Mouse (Mus musculus) embryonic facial prominence, embryonic 14.5 days (tissue): Measurements from ENCODE around the gene Ppp1r14d. TPM values are rescaled to one million over a fixed set of nuclear protein-coding genes. Genes with fewer than 3 reads are reported as not detected.

Experiments used
- ATAC-seq: fragments of 200-750 bp; cut with Nextera tagmentation; 2 replicates; pipeline ENCODE4 v1.8.0; 2017; ENCODE audit warnings: low read depth, moderate number of reproducible peaks, moderate TSS enrichment
- DNase-seq: peaks from one replicate; pipeline ENCODE4 v3.0.0-alpha.2; 2015; ENCODE audit warnings: low spot score
- H3K27ac ChIP-seq: fragments of 300-500 bp; sonication (generic); replicated peaks from 2 replicates; pipeline ENCODE4 v1.5.1; 2014; ENCODE audit warnings: low read depth, mild to moderate bottlenecking, low read length, moderate library complexity
- H3K27me3 ChIP-seq: fragments of 300-500 bp; sonication (generic); replicated peaks from 2 replicates; pipeline ENCODE4 v1.6.1; 2014; ENCODE audit warnings: low read length; ENCODE audit not compliant: control insufficient read depth, insufficient read depth
- H3K36me3 ChIP-seq: fragments of 300-500 bp; sonication (generic); 2 replicates; pipeline ENCODE4 v1.6.1; 2014; ENCODE audit warnings: low read length, mixed read lengths; ENCODE audit not compliant: control insufficient read depth, insufficient read depth
- H3K4me1 ChIP-seq: fragments of 300-500 bp; sonication (generic); 2 replicates; pipeline ENCODE4 v1.6.1; 2014; ENCODE audit warnings: antibody characterized with exemption, low read length; ENCODE audit not compliant: control insufficient read depth, insufficient read depth
- H3K4me2 ChIP-seq: fragments of 300-500 bp; sonication (generic); 2 replicates; pipeline ENCODE4 v1.6.1; 2014; ENCODE audit warnings: low read depth, mild to moderate bottlenecking, low read length, moderate library complexity, mixed read lengths
- H3K4me3 ChIP-seq: fragments of 300-500 bp; sonication (generic); 2 replicates; pipeline ENCODE4 v1.5.1; 2014; ENCODE audit warnings: low read depth, mild to moderate bottlenecking, low read length
- H3K9ac ChIP-seq: fragments of 300-500 bp; sonication (generic); 2 replicates; pipeline ENCODE4 v1.6.1; 2014; ENCODE audit warnings: low read depth, mild to moderate bottlenecking, low read length, moderate library complexity, mixed read lengths
- H3K9me3 ChIP-seq: fragments of 300-500 bp; sonication (generic); 2 replicates; pipeline ENCODE4 v1.6.1; 2016; ENCODE audit warnings: low read length; ENCODE audit not compliant: control insufficient read depth
- WGBS: fragments of 180-500 bp; shearing (Covaris S2); extraction: QIAGEN DNeasy Blood & Tissue Kit; methylation state at CpG from one replicate; pipeline ENCODE4 v1.1.7; 2014; 5-methylcytosine and 5-hydroxymethylcytosine counted together
- polyA plus RNA-seq: library from polyadenylated mRNA; unstranded; fragments of >200 nt; fragmentation: Nextera tagmentation; extraction: Ambion mirVana; gene quantifications from 2 replicates; pipeline ENCODE4 v1.2.1, GENCODE M21; 2014

Gene Ppp1r14d
- 0.38 TPM in 1 of 2 replicates, not detected in the other for polyA plus RNA-seq

GRCm38 (mm10) chr2:119229775-119230704 lies at the start of gene Ppp1r14d:
Gene Ppp1r14d, minus strand, starts transcription at chr2:119229906.
- 67% methylated on average over 6 of the region's 6 CpGs for WGBS
- Histone ChIP-seq H3K36me3 (no peaks in the 10 kb centered on the region), H3K9me3 (no peaks in the 10 kb centered on the region), H3K4me2 (no peak within 1 kb of the TSS), H3K27ac (no peak within 1 kb of the TSS), H3K27me3 (0 out of 2 replicates have a peak, but pooled peaks cover 6% of the 10 kb centered on the region), H3K4me1 (no peaks in the 10 kb centered on the region), H3K4me3 (no peak within 1 kb of the TSS), H3K9ac (no peak within 1 kb of the TSS)
- no peak for ATAC-seq
- no peak for DNase-seq

GRCm38 (mm10) chr2:119277810-119278209 lies 48.1 kb upstream of the Ppp1r14d start:
- 87% methylated on average over 23 of the region's 23 CpGs for WGBS
- ATAC-seq (no peak), DNase-seq (no peak)

GRCm38 (mm10) chr2:119276926-119277325 lies 47.2 kb upstream of the Ppp1r14d start:
- whole genome bisulfite sequencing: 79% methylated on average over 7 of the region's 7 CpGs
- H3K27ac ChIP-seq: no peak overlapping the region
- no peak overlapping the region for H3K4me3 ChIP-seq
- H3K36me3 ChIP-seq: no peaks in the 10 kb centered on the region
- DNase-seq: no peak
- H3K4me1 ChIP-seq: no peaks in the 10 kb centered on the region
- no peaks in the 10 kb centered on the region for H3K9me3 ChIP-seq
- H3K9ac ChIP-seq: no peak overlapping the region
- H3K4me2 ChIP-seq: no peak overlapping the region
- no peak for ATAC-seq
- H3K27me3 ChIP-seq: no peaks in the 10 kb centered on the region

More at GRCm38 (mm10) chr2:119277810-119278209, 48.1 kb upstream of the Ppp1r14d start:
- Histone ChIP-seq H3K4me2 (no peak overlapping the region), H3K36me3 (no peaks in the 10 kb centered on the region), H3K9me3 (no peaks in the 10 kb centered on the region), H3K4me1 (no peaks in the 10 kb centered on the region), H3K9ac (no peak overlapping the region), H3K27me3 (no peaks in the 10 kb centered on the region), H3K4me3 (no peak overlapping the region), H3K27ac (no peak overlapping the region)

GRCm38 (mm10) chr2:119274126-119274525 lies 44.4 kb upstream of the Ppp1r14d start:
- ATAC-seq (no peak), DNase-seq (no peak)
- Histone ChIP-seq H3K27ac (no peak overlapping the region), H3K4me1 (no peaks in the 10 kb centered on the region), H3K27me3 (peaks cover 11% of the 10 kb centered on the region), H3K36me3 (no peaks in the 10 kb centered on the region), H3K4me3 (no peak overlapping the region), H3K9me3 (no peaks in the 10 kb centered on the region), H3K9ac (no peak overlapping the region), H3K4me2 (no peak overlapping the region)
- 71% methylated on average over 1 of the region's 1 CpGs for WGBS

GRCm38 (mm10) chr2:119270643-119271331 lies 41.1 kb upstream of the Ppp1r14d start, which contains the start of gene Rhov:
Gene Rhov, minus strand, starts transcription at chr2:119271272.
- Histone ChIP-seq H3K27ac (no peak within 1 kb of the TSS), H3K4me1 (no peaks in the 10 kb centered on the region), H3K36me3 (no peaks in the 10 kb centered on the region), H3K9me3 (no peaks in the 10 kb centered on the region), H3K9ac (peak within 1 kb of the TSS; percentile 72), H3K4me3 (peak within 1 kb of the TSS; percentile 63), H3K27me3 (peaks cover 11% of the 10 kb centered on the region), H3K4me2 (peak within 1 kb of the TSS; percentile 98)
- DNase-seq (peak; percentile 88), ATAC-seq (peak; percentile 87)
- 1% methylated on average over 37 of the region's 49 CpGs for WGBS

- no peak for ATAC-seq
These were observed 40.6 kb upstream of the Ppp1r14d start for GRCm38 (mm10) chr2:119270286-119270642.

GRCm38 (mm10) chr2:119263813-119264212 lies 34.1 kb upstream of the Ppp1r14d start:
- ATAC-seq (no peak), DNase-seq (no peak)
- H3K4me1 ChIP-seq: peaks cover 4% of the 10 kb centered on the region; the same call in 1 of the 2 replicates
- H3K4me3 ChIP-seq: no peak overlapping the region
- peak overlapping the region; percentile 49; the same call in 1 of the 2 replicates for H3K27ac ChIP-seq
- H3K36me3 ChIP-seq: no peaks in the 10 kb centered on the region
- H3K4me2 ChIP-seq: no peak overlapping the region
- no peaks in the 10 kb centered on the region for H3K27me3 ChIP-seq
- 78% methylated on average over 5 of the region's 5 CpGs for WGBS
- H3K9me3 ChIP-seq: no peaks in the 10 kb centered on the region
- no peak overlapping the region for H3K9ac ChIP-seq

More at GRCm38 (mm10) chr2:119270286-119270642, 40.6 kb upstream of the Ppp1r14d start:
- no peak for DNase-seq
- Histone ChIP-seq H3K4me2 (peak overlapping the region; percentile 98), H3K9me3 (no peaks in the 10 kb centered on the region), H3K36me3 (no peaks in the 10 kb centered on the region), H3K27ac (no peak overlapping the region), H3K27me3 (peaks cover 11% of the 10 kb centered on the region), H3K4me3 (peak overlapping the region; percentile 63), H3K9ac (peak overlapping the region; percentile 72; the same call in 1 of the 2 replicates), H3K4me1 (no peaks in the 10 kb centered on the region)
- 63% methylated on average over 9 of the region's 9 CpGs for WGBS

GRCm38 (mm10) chr2:119262978-119263377 lies 33.3 kb upstream of the Ppp1r14d start:
- H3K4me1 ChIP-seq: peaks cover 4% of the 10 kb centered on the region; the same call in 1 of the 2 replicates
- 13% methylated on average over 8 of the region's 8 CpGs for WGBS
- H3K4me2 ChIP-seq: peak overlapping the region; percentile 21
- H3K36me3 ChIP-seq: no peaks in the 10 kb centered on the region
- peak overlapping the region; percentile 49; the same call in 1 of the 2 replicates for H3K27ac ChIP-seq
- H3K9ac ChIP-seq: peak overlapping the region; percentile 40
- DNase-seq: peak; percentile 80
- peak; percentile 95 for ATAC-seq
- no peak overlapping the region for H3K4me3 ChIP-seq
- H3K9me3 ChIP-seq: no peaks in the 10 kb centered on the region
- no peaks in the 10 kb centered on the region for H3K27me3 ChIP-seq
